Mouse (Mus musculus): ENCODE data around the gene Gna13. TPM values are rescaled to one million over a fixed set of nuclear protein-coding genes. Genes with fewer than 3 reads are reported as not detected.

Gna13 gene
- polyA plus RNA-seq, 1 experiment = 60.3 TPM

DNA sequence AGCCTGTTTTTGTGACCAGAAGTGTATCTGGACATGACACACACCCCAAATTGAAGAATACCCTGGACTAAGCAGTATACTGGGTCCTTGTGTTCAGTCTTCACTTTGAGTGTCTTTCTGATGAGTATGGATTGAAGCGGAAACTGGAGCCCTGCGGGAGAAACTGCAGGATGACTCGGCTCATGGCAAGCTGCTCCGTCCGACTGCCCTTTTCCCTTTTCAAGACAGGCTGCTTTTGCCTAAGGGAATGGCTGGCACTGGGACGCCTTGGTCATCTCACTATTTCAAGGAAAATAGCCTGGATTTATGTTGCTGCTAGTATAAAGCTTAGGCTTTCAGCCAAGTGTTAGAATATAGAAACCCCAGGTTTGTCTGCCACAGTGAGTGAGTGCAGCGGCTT lies 28.6 kb downstream of the Gna13 start:
- Histone ChIP-seq H3K4me3 (ENCODE audit: low read depth, low read length) (no peak overlapping the region), H3K27me3 (ENCODE audit: control insufficient read depth, insufficient read depth, low read length) (no peaks in the 10 kb centered on the region), H3K27ac (ENCODE audit: insufficient read depth, low read depth, low read length) (no peak overlapping the region), H3K36me3 (ENCODE audit: control insufficient read depth, insufficient read depth, low read length) (peaks cover 27% of the 10 kb centered on the region), H3K4me1 (ENCODE audit: control insufficient read depth, insufficient read depth, insufficient read length, low read length) (no peaks in the 10 kb centered on the region; the same call in 1 of the 2 replicates)
- no peak for TF ChIP-seq POLR2A (IDR thresholded peaks at IDR 0.05; ENCODE audit: low read depth, low read length)
- no peak for TF ChIP-seq CTCF (IDR thresholded peaks at IDR 0.05; ENCODE audit: extremely low read depth, insufficient read length, insufficient replicate concordance, low read depth, low read length)
- 88% methylated on average over 7 of the region's 7 CpGs for WGBS

DNA sequence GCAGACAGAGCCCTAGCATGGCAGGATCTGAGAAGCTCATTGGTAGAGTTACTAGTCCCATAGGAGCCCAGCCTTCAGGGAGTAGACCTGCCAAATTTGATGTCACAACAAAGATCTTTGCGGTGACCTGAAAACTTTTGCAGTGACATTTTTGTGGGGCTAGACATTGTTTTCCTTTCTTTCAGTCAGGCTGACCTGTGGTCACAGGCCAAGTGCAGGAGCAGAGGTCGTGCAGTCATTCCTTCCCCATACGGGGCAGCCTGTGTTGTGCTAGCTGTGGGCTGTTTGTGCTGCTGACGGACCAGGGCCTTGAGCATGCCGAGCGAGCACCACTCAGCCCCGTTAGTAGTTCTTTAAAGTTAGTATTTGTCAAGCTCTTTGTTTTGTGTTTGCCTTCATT lies 29.1 kb downstream of the Gna13 start:
- H3K4me3 ChIP-seq (ENCODE audit: low read depth, low read length) = no peak overlapping the region
- no peaks in the 10 kb centered on the region; the same call in 1 of the 2 replicates for H3K4me1 ChIP-seq (ENCODE audit: control insufficient read depth, insufficient read depth, insufficient read length, low read length)
- TF ChIP-seq CTCF (IDR thresholded peaks at IDR 0.05; ENCODE audit: extremely low read depth, insufficient read length, insufficient replicate concordance, low read depth, low read length) (no peak), POLR2A (IDR thresholded peaks at IDR 0.05; ENCODE audit: low read depth, low read length) (no peak)
- H3K27ac ChIP-seq (ENCODE audit: insufficient read depth, low read depth, low read length) = no peak overlapping the region
- peaks cover 33% of the 10 kb centered on the region for H3K36me3 ChIP-seq (ENCODE audit: control insufficient read depth, insufficient read depth, low read length)
- no peaks in the 10 kb centered on the region for H3K27me3 ChIP-seq (ENCODE audit: control insufficient read depth, insufficient read depth, low read length)
- 68% methylated on average over 7 of the region's 7 CpGs for WGBS

DNA sequence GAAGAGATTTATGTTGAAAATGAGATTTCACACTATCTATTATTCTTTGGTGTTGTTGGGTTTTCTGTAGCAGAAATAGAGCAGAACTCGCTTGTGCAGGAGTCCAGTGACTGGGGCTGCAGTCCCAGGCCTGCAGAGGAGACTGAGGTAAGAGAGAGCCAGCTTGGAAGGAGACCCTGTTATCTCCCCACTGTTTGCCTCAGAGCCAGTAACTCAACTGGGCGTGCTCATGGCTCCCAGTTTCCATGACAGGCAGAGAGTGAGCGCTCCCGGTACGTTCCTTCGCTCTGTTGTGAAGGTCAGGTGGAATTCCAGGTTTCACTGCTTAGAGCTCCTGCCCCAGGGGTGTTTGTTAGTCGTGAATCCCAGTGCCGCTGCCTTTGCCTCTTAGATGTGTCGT lies 30.0 kb downstream of the Gna13 start:
- Histone ChIP-seq H3K27ac (ENCODE audit: insufficient read depth, low read depth, low read length) (no peak overlapping the region), H3K4me3 (ENCODE audit: low read depth, low read length) (no peak overlapping the region), H3K36me3 (ENCODE audit: control insufficient read depth, insufficient read depth, low read length) (peaks cover 40% of the 10 kb centered on the region), H3K4me1 (ENCODE audit: control insufficient read depth, insufficient read depth, insufficient read length, low read length) (no peaks in the 10 kb centered on the region; the same call in 1 of the 2 replicates), H3K27me3 (ENCODE audit: control insufficient read depth, insufficient read depth, low read length) (no peaks in the 10 kb centered on the region)
- 85% methylated on average over 9 of the region's 9 CpGs for WGBS
- TF ChIP-seq POLR2A (IDR thresholded peaks at IDR 0.05; ENCODE audit: low read depth, low read length) (no peak), CTCF (IDR thresholded peaks at IDR 0.05; ENCODE audit: extremely low read depth, insufficient read length, insufficient replicate concordance, low read depth, low read length) (no peak)

DNA sequence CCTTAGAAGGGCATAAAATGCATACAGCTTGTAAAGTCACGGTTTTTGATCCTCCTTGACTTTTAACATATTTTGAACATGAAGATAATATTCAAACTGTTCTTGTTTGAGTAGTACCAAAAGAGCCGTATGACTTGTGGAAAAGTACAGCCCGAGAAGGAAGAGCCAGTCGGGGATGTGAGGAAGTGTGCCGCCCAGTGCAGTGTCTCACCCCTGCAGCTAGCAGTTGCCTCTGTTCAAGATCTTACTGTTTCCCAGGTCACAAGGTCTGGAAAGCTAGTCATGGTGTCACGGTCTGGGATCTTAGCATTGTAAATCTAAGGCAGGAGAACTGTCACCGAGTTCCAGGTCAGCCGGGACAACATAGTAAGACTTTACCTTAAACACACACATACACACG lies 32.1 kb downstream of the Gna13 start:
- Histone ChIP-seq H3K27me3 (ENCODE audit: control insufficient read depth, insufficient read depth, low read length) (no peaks in the 10 kb centered on the region), H3K4me3 (ENCODE audit: low read depth, low read length) (no peak overlapping the region), H3K36me3 (ENCODE audit: control insufficient read depth, insufficient read depth, low read length) (peaks cover 53% of the 10 kb centered on the region), H3K27ac (ENCODE audit: insufficient read depth, low read depth, low read length) (no peak overlapping the region), H3K4me1 (ENCODE audit: control insufficient read depth, insufficient read depth, insufficient read length, low read length) (no peaks in the 10 kb centered on the region; the same call in 1 of the 2 replicates)
- 89% methylated on average over 9 of the region's 9 CpGs for WGBS
- no peak for TF ChIP-seq CTCF (IDR thresholded peaks at IDR 0.05; ENCODE audit: extremely low read depth, insufficient read length, insufficient replicate concordance, low read depth, low read length)
- no peak for TF ChIP-seq POLR2A (IDR thresholded peaks at IDR 0.05; ENCODE audit: low read depth, low read length)

DNA sequence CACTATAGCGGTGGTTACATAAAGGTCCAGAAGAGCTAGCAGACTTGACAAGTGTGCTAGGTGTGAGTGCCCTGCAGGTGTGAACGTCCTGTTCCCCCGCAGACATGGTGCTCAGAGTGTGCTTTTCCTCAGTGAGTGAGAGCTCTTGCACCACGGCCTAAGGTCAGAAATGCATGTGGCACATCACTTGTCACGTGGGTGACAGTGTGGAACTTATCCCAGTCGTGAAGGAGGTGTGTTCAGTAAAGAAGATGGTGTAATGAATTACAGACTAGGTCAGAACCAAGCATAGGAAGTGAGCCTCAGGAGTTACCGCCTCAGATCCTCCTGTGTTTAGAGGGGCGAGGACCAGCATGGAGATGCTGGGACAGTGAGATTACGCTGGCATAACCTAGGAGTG lies 32.7 kb downstream of the Gna13 start:
- Histone ChIP-seq H3K36me3 (ENCODE audit: control insufficient read depth, insufficient read depth, low read length) (peaks cover 55% of the 10 kb centered on the region), H3K27ac (ENCODE audit: insufficient read depth, low read depth, low read length) (no peak overlapping the region), H3K27me3 (ENCODE audit: control insufficient read depth, insufficient read depth, low read length) (no peaks in the 10 kb centered on the region), H3K4me1 (ENCODE audit: control insufficient read depth, insufficient read depth, insufficient read length, low read length) (no peaks in the 10 kb centered on the region; the same call in 1 of the 2 replicates), H3K4me3 (ENCODE audit: low read depth, low read length) (no peak overlapping the region)
- WGBS = 88% methylated on average over 9 of the region's 9 CpGs
- TF ChIP-seq CTCF (IDR thresholded peaks at IDR 0.05; ENCODE audit: extremely low read depth, insufficient read length, insufficient replicate concordance, low read depth, low read length) (no peak), POLR2A (IDR thresholded peaks at IDR 0.05; ENCODE audit: low read depth, low read length) (no peak)

- Histone ChIP-seq H3K4me3 (ENCODE audit: low read depth, low read length) (no peak overlapping the region), H3K27me3 (ENCODE audit: control insufficient read depth, insufficient read depth, low read length) (no peaks in the 10 kb centered on the region), H3K4me1 (ENCODE audit: control insufficient read depth, insufficient read depth, insufficient read length, low read length) (no peaks in the 10 kb centered on the region), H3K36me3 (ENCODE audit: control insufficient read depth, insufficient read depth, low read length) (peaks cover 1% of the 10 kb centered on the region; the same call in 1 of the 2 replicates), H3K27ac (ENCODE audit: insufficient read depth, low read depth, low read length) (no peak overlapping the region)
- TF ChIP-seq CTCF (IDR thresholded peaks at IDR 0.05; ENCODE audit: extremely low read depth, insufficient read length, insufficient replicate concordance, low read depth, low read length) = no peak
- no peak for TF ChIP-seq POLR2A (IDR thresholded peaks at IDR 0.05; ENCODE audit: low read depth, low read length)
- WGBS = 90% methylated on average over 5 of the region's 5 CpGs
These were observed 43.8 kb downstream of the Gna13 start for GRCm38 (mm10) chr11:109406431-109406830.

GRCm38 (mm10) chr11:109410197-109410980 lies 47.8 kb downstream of the Gna13 start:
- Histone ChIP-seq H3K27ac (ENCODE audit: insufficient read depth, low read depth, low read length) (no peak overlapping the region), H3K36me3 (ENCODE audit: control insufficient read depth, insufficient read depth, low read length) (no peaks in the 10 kb centered on the region), H3K4me3 (ENCODE audit: low read depth, low read length) (no peak overlapping the region), H3K4me1 (ENCODE audit: control insufficient read depth, insufficient read depth, insufficient read length, low read length) (no peaks in the 10 kb centered on the region; the same call in 1 of the 2 replicates), H3K27me3 (ENCODE audit: control insufficient read depth, insufficient read depth, low read length) (no peaks in the 10 kb centered on the region)
- WGBS = 80% methylated on average over 15 of the region's 15 CpGs
- TF ChIP-seq POLR2A (IDR thresholded peaks at IDR 0.05; ENCODE audit: low read depth, low read length) (no peak), CTCF (IDR thresholded peaks at IDR 0.05; ENCODE audit: extremely low read depth, insufficient read length, insufficient replicate concordance, low read depth, low read length) (no peak)
